Comparison of ENCODE assay signal across 15 mouse cellular contexts in genomic region chr2:79237216-79237615, GRCm38 (mm10).
"Had no signal": no experiment of that assay in that cellular context is flagged by ENCODE, and none has a peak within 500 bp of the region (broad histone marks: within the 10 kb centered on the region; RNA-seq: fewer than 3 reads in every experiment).

No protein-coding gene starts in this region.

- H3K9ac ChIP-seq: limb, embryonic 12.5 days; liver, embryonic 15.5 days; lung, embryonic 14.5 days; stomach, embryonic 15.5 days had no signal

- H3K27ac ChIP-seq: kidney, postnatal 0 days; layer of hippocampus, adult 2 months; limb, embryonic 12.5 days; liver, embryonic 15.5 days; midbrain, embryonic 10.5 days; stomach, embryonic 15.5 days had no signal

- H3K4me3 ChIP-seq: layer of hippocampus, adult 2 months; limb, embryonic 12.5 days; liver, embryonic 15.5 days; midbrain, embryonic 10.5 days; stomach, embryonic 15.5 days had no signal

- H3K9me3 ChIP-seq: limb, embryonic 12.5 days; liver, embryonic 15.5 days; midbrain, embryonic 10.5 days; stomach, embryonic 15.5 days had no signal

- ATAC-seq: hindbrain, embryonic 16.5 days; inflammation-experienced regulatory T-cells, adult 6 months; intestine, postnatal 0 days; midbrain, embryonic 16.5 days had no signal

- H3K36me3 ChIP-seq: limb, embryonic 12.5 days; liver, embryonic 15.5 days; midbrain, embryonic 10.5 days; stomach, embryonic 15.5 days had no signal

- H3K27me3 ChIP-seq: limb, embryonic 12.5 days; liver, embryonic 15.5 days; stomach, embryonic 15.5 days had no signal

- H3K4me2 ChIP-seq: limb, embryonic 12.5 days; liver, embryonic 15.5 days; lung, embryonic 14.5 days; stomach, embryonic 15.5 days had no signal

- H3K4me1 ChIP-seq: stomach, embryonic 15.5 days had no signal

- DNase-seq: kidney, adult 9 months; kidney, postnatal 4 days; liver; lung, embryonic 14.5 days; right cerebral cortex, postnatal 14 days had no signal
